ENCODE assay signal across 8 mouse cellular contexts in the genomic region with DNA sequence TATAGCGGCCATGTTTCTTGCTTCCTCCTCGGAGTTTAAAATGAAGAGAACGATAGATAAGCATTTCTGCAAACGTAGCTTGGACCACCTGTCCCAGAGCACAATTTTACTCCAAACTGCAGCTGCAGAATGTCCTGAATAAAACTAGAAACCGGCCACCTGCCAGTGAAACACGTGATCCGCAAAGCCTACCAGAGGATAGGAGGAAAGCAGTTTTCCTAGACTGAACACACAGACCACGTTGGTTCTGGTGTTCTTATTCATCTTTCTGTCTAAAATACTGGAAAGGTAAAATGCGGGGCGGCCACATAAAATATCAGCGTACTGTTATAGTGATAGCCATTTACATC.
DNase-seq lines count a peak whose midpoint lies in the region; ATAC-seq and TF ChIP-seq lines count a peak whose summit lies in the region.

No protein-coding gene starts in this region.

- no peak for ATAC-seq in kidney, embryonic 15.5 days (replicated peaks; ENCODE audit: low FRiP score)
- no peak for ATAC-seq in forebrain, postnatal 0 days
- ATAC-seq in liver, embryonic 15.5 days (ENCODE audit: insufficient read depth) = no peak
- ATAC-seq in erythroid progenitor cell, adult 5-6 weeks (replicated peaks; ENCODE audit: low FRiP score, poor library complexity, severe bottlenecking) = no peak

- H3K4me2 ChIP-seq in kidney, embryonic 15.5 days = peak overlapping the region; percentile 77
- H3K4me2 ChIP-seq in forebrain, postnatal 0 days (ENCODE audit: low read depth) = peak overlapping the region; percentile 76
- peak overlapping the region; percentile 66; the same call in 1 of the 2 replicates for H3K4me2 ChIP-seq in liver, embryonic 15.5 days

- peak overlapping the region; percentile 48 for H3K4me3 ChIP-seq in kidney, embryonic 15.5 days (replicated peaks)
- H3K4me3 ChIP-seq in brown adipose tissue, adult 24 weeks (ENCODE audit: insufficient read depth, low read depth, low read length) = peak overlapping the region; percentile 55
- peak overlapping the region; percentile 57; the same call in 1 of the 2 replicates for H3K4me3 ChIP-seq in forebrain, postnatal 0 days (ENCODE audit: low read depth, low read length)
- H3K4me3 ChIP-seq in liver, embryonic 15.5 days (replicated peaks) = no peak overlapping the region

- DNase-seq in kidney, postnatal 25 days = no peak
- DNase-seq in forebrain, postnatal 0 days = no peak
- no peak for DNase-seq in spleen, postnatal 4 days (ENCODE audit: low spot score in 2 of 2)
- DNase-seq in adrenal gland, postnatal 14 days = no peak

- H3K36me3 ChIP-seq in kidney, embryonic 15.5 days = no peaks in the 10 kb centered on the region
- H3K36me3 ChIP-seq in forebrain, postnatal 0 days (ENCODE audit: insufficient read depth) = no peaks in the 10 kb centered on the region
- H3K36me3 ChIP-seq in liver, embryonic 15.5 days (replicated peaks) = no peaks in the 10 kb centered on the region

- no peaks in the 10 kb centered on the region for H3K9me3 ChIP-seq in kidney, embryonic 15.5 days (replicated peaks)
- H3K9me3 ChIP-seq in forebrain, postnatal 0 days (ENCODE audit: low read length) = no peaks in the 10 kb centered on the region
- H3K9me3 ChIP-seq in liver, embryonic 15.5 days (replicated peaks) = no peaks in the 10 kb centered on the region

- H3K9ac ChIP-seq in kidney, embryonic 15.5 days = peak overlapping the region; percentile 49
- H3K9ac ChIP-seq in forebrain, postnatal 0 days = no peak overlapping the region
- H3K9ac ChIP-seq in liver, embryonic 15.5 days = no peak overlapping the region

- H3K27me3 ChIP-seq in kidney, embryonic 15.5 days = no peaks in the 10 kb centered on the region
- H3K27me3 ChIP-seq in forebrain, postnatal 0 days (ENCODE audit: insufficient read depth, low read length) = no peaks in the 10 kb centered on the region
- H3K27me3 ChIP-seq in liver, embryonic 15.5 days = no peaks in the 10 kb centered on the region

- 60% methylated on average over 11 of the region's 11 CpGs for WGBS in kidney, embryonic 15.5 days
- WGBS in forebrain, postnatal 0 days = 76% methylated on average over 11 of the region's 11 CpGs
- WGBS in liver, embryonic 15.5 days (ENCODE audit: insufficient replicate concordance) = 58% methylated on average over 11 of the region's 11 CpGs

- H3K27ac ChIP-seq in kidney, embryonic 15.5 days = peak overlapping the region; percentile 88
- H3K27ac ChIP-seq in brown adipose tissue, adult 24 weeks (replicated peaks; ENCODE audit: low read depth, low read length) = peak overlapping the region; percentile 73
- H3K27ac ChIP-seq in forebrain, postnatal 0 days (ENCODE audit: low read depth, low read length) = peak overlapping the region; percentile 71
- 0 out of 2 replicates have a peak overlapping the region, but pooled peaks have one; percentile 2 for H3K27ac ChIP-seq in liver, embryonic 15.5 days (replicated peaks)

- peaks cover 12% of the 10 kb centered on the region for H3K4me1 ChIP-seq in kidney, embryonic 15.5 days
- H3K4me1 ChIP-seq in brown adipose tissue, adult 24 weeks (ENCODE audit: control insufficient read depth, insufficient read depth, insufficient read length, low read length) = no peaks in the 10 kb centered on the region; the same call in 1 of the 2 replicates
- no peaks in the 10 kb centered on the region for H3K4me1 ChIP-seq in forebrain, postnatal 0 days (ENCODE audit: insufficient read depth)
- no peaks in the 10 kb centered on the region for H3K4me1 ChIP-seq in liver, embryonic 15.5 days (replicated peaks)

- no peak for TF ChIP-seq CTCF in forebrain, postnatal 0 days (IDR thresholded peaks at IDR 0.05; ENCODE audit: low read depth)

Comparison
In these comparisons a context has a peak if more than half of its experiments do, and no peak if none do; other contexts are left out.
1. H3K27ac ChIP-seq: peak in every context shown above with its lines; median percentile 88 in kidney, embryonic 15.5 days; 73 in brown adipose tissue, adult 24 weeks; 71 in forebrain, postnatal 0 days; 2 in liver, embryonic 15.5 days.